Mouse (Mus musculus) heart, postnatal 0 days (tissue): ENCODE measurements around the gene Mad2l1. TPM values are rescaled to one million over a fixed set of nuclear protein-coding genes. Genes with fewer than 3 reads are reported as not detected.

Experiments used
- ATAC-seq: fragments of 200-750 bp; cut with Nextera tagmentation; 2 replicates; pipeline ENCODE4 v1.8.0; 2017; ENCODE audit warnings: low read depth, moderate number of reproducible peaks, moderate library complexity; ENCODE audit not compliant: insufficient read depth
- DNase-seq: peaks from one replicate; pipeline ENCODE4 v3.0.0-alpha.2; 2016; ENCODE audit warnings: low spot score
- H3K27ac ChIP-seq: fragments of 300-500 bp; sonication (generic); 2 replicates; pipeline ENCODE4 v1.5.1; 2014; ENCODE audit warnings: low read depth, mild to moderate bottlenecking
- H3K27me3 ChIP-seq: fragments of 300-500 bp; sonication (generic); 2 replicates; pipeline ENCODE4 v1.6.1; 2014; ENCODE audit warnings: low read length, mixed read lengths; ENCODE audit not compliant: control insufficient read depth, insufficient read depth
- H3K36me3 ChIP-seq: fragments of 300-500 bp; sonication (generic); replicated peaks from 2 replicates; pipeline ENCODE4 v1.6.1; 2014; ENCODE audit warnings: low read length, mixed read lengths; ENCODE audit not compliant: control insufficient read depth, insufficient read depth
- H3K4me1 ChIP-seq: fragments of 300-500 bp; sonication (generic); 2 replicates; pipeline ENCODE4 v1.6.1; 2014; ENCODE audit warnings: antibody characterized with exemption; ENCODE audit not compliant: control insufficient read depth, insufficient read depth
- H3K4me2 ChIP-seq: fragments of 300-500 bp; sonication (generic); 2 replicates; pipeline ENCODE4 v1.6.1; 2014; ENCODE audit warnings: low read depth, mild to moderate bottlenecking, low read length, moderate library complexity
- H3K4me3 ChIP-seq: fragments of 300-500 bp; sonication (generic); 2 replicates; pipeline ENCODE4 v1.5.1; 2014; ENCODE audit warnings: low read depth, low read length
- H3K9ac ChIP-seq: fragments of 300-500 bp; sonication (generic); replicated peaks from 2 replicates; pipeline ENCODE4 v1.6.1; 2014; ENCODE audit warnings: low read depth, low read length, mixed read lengths
- H3K9me3 ChIP-seq: fragments of 300-500 bp; sonication (generic); replicated peaks from 2 replicates; pipeline ENCODE4 v1.6.1; 2016; ENCODE audit warnings: low read length; ENCODE audit not compliant: control insufficient read depth
- CTCF ChIP-seq: IDR thresholded peaks from 2 replicates; pipeline ENCODE4 v1.5.1; 2016; ENCODE audit warnings: antibody characterized with exemption, control low read depth, low read depth
- EP300 ChIP-seq: IDR thresholded peaks from 2 replicates; pipeline ENCODE4 v1.6.1; 2016; ENCODE audit warnings: antibody characterized with exemption, low read depth
- WGBS: fragments of 180-500 bp; shearing (Covaris S2); extraction: QIAGEN DNeasy Blood & Tissue Kit; methylation state at CpG from one replicate; pipeline ENCODE4 v1.1.7; 2014; 5-methylcytosine and 5-hydroxymethylcytosine counted together
- polyA plus RNA-seq: library from polyadenylated mRNA; unstranded; fragments of >200 nt; fragmentation: Nextera tagmentation; extraction: Ambion mirVana; gene quantifications from 2 replicates; pipeline ENCODE4 v1.2.1, GENCODE M21; 2015
- total RNA-seq: library from RNA; depleted of rRNA; stranded (reverse); fragments of >200 nt; gene quantifications from 2 replicates; pipeline ENCODE4 v1.2.3, GENCODE M21; 2014; ENCODE audit warnings: low replicate concordance; rRNA removed

Mad2l1 gene
- total and polyA plus RNA-seq, 2 experiments from 2014 or later = 22.4 to 32.7 TPM

DNA sequence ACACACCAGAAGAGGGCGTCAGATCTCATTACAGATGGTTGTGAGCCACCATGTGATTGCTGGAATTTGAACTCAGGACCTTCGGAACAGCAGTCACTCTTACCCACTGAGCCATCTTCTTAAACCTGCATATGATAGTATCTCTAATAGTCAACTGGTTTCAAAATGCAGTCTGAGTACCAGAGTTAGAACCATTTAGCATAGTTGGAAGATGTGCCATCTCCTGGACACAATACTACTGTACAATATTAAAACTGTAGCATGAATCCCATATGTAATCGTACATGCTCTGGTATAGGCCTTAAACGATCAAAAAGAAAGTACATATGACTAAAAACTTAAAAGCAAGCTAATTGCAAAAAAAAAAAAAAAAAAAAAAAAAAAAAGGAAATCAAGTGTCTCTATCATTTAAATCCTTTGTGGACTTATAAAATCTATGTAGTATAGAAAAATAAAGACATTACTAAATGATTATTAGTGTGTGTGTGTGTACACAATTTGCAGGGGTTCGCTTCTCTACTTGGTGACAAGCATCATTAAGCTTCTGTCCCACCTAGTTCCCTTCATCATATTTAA, 736 bp upstream of the Mad2l1 start:
- H3K9me3 ChIP-seq = no peaks in the 10 kb centered on the region
- H3K9ac ChIP-seq = no peak overlapping the region
- H3K4me1 ChIP-seq = peaks cover 13% of the 10 kb centered on the region
- no peak for DNase-seq
- ATAC-seq = no peak
- H3K4me2 ChIP-seq = peak overlapping the region; percentile 64
- no peak for TF ChIP-seq EP300
- TF ChIP-seq CTCF = no peak
- 71% methylated on average over 5 of the region's 5 CpGs for WGBS
- peak overlapping the region; percentile 86 for H3K27ac ChIP-seq
- H3K4me3 ChIP-seq = peak overlapping the region; percentile 65
- no peaks in the 10 kb centered on the region for H3K27me3 ChIP-seq
- H3K36me3 ChIP-seq = peaks cover 6% of the 10 kb centered on the region; the same call in 1 of the 2 replicates

- H3K27ac ChIP-seq = no peak overlapping the region
- peak overlapping the region; percentile 55 for H3K9ac ChIP-seq
- TF ChIP-seq EP300 (no peak), CTCF (no peak)
- no peak for ATAC-seq
- no peaks in the 10 kb centered on the region for H3K9me3 ChIP-seq
- WGBS = 12% methylated on average over 7 of the region's 7 CpGs
- H3K36me3 ChIP-seq = peaks cover 15% of the 10 kb centered on the region
- no peaks in the 10 kb centered on the region for H3K27me3 ChIP-seq
- peaks cover 13% of the 10 kb centered on the region for H3K4me1 ChIP-seq
- peak overlapping the region; percentile 65 for H3K4me3 ChIP-seq
- DNase-seq = no peak
- H3K4me2 ChIP-seq = peak overlapping the region; percentile 87
These were observed 776 bp downstream of the Mad2l1 start for GRCm38 (mm10) chr6:66535966-66536365.

DNA sequence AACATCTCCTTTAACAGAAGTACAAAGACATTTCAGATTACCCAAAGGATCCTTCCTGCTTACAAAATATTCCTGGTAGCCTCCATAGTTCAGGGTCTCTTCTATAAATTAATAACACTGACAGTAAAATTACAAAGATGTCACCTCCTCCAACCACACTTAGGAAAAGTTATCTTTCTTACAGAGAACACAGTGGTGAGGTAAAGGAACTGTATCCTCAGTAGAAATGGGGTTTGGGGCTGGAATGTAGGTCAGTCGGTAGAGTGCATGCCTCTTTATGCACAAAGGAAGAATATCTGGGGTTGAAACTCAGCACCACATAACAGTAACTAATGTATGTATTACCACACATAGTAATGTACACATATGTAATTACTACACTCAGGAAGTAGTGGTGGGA, 24.8 kb downstream of the Mad2l1 start, which contains the start of gene Vmn1r32:
Gene Vmn1r32 (minus strand): TSS at position 101 of the 400 bp plus-strand sequence.
- Histone ChIP-seq H3K9me3 (no peaks in the 10 kb centered on the region), H3K27me3 (no peaks in the 10 kb centered on the region), H3K27ac (no peak within 1 kb of the TSS), H3K36me3 (no peaks in the 10 kb centered on the region), H3K4me2 (no peak within 1 kb of the TSS), H3K4me1 (no peaks in the 10 kb centered on the region), H3K9ac (no peak within 1 kb of the TSS), H3K4me3 (no peak within 1 kb of the TSS)
- no peak for ATAC-seq
- DNase-seq = no peak
- 69% methylated on average over 1 of the region's 1 CpGs for WGBS
- TF ChIP-seq CTCF = no peak
- TF ChIP-seq EP300 = no peak

GRCm38 (mm10) chr6:66595804-66596203, 60.6 kb downstream of the Mad2l1 start:
- TF ChIP-seq EP300 (no peak), CTCF (no peak)

More at GRCm38 (mm10) chr6:66595804-66596203, 60.6 kb downstream of the Mad2l1 start:
- Histone ChIP-seq H3K9ac (no peak overlapping the region), H3K27ac (no peak overlapping the region), H3K4me2 (no peak overlapping the region), H3K27me3 (no peaks in the 10 kb centered on the region), H3K36me3 (no peaks in the 10 kb centered on the region), H3K4me1 (no peaks in the 10 kb centered on the region), H3K9me3 (no peaks in the 10 kb centered on the region), H3K4me3 (no peak overlapping the region)
- ATAC-seq (no peak), DNase-seq (no peak)

Other genes starting within 250 kb of the Mad2l1 start
- gene Vmn1r32, start 24.7 kb downstream of the Mad2l1 start, total RNA-seq = not detected in 2 replicates
- gene Vmn1r32, start 24.7 kb downstream of the Mad2l1 start, polyA plus RNA-seq = not detected in 2 replicates
- not detected in 2 replicates for gene Vmn1r33, start 82.9 kb downstream of the Mad2l1 start, total RNA-seq
- not detected in 2 replicates for gene Vmn1r33, start 82.9 kb downstream of the Mad2l1 start, polyA plus RNA-seq
- not detected in 2 replicates for gene Vmn1r34, start 108.5 kb downstream of the Mad2l1 start, total RNA-seq
- gene Vmn1r34, start 108.5 kb downstream of the Mad2l1 start, polyA plus RNA-seq = not detected in 2 replicates
- gene Vmn1r35, start 150.5 kb downstream of the Mad2l1 start, total RNA-seq = not detected in 2 replicates
- gene Vmn1r35, start 150.5 kb downstream of the Mad2l1 start, polyA plus RNA-seq = not detected in 2 replicates
- not detected in 2 replicates for gene Vmn1r36, start 183.8 kb downstream of the Mad2l1 start, total RNA-seq
- gene Vmn1r36, start 183.8 kb downstream of the Mad2l1 start, polyA plus RNA-seq = not detected in 2 replicates
- not detected in 2 replicates for gene Vmn1r37, start 194.0 kb downstream of the Mad2l1 start, total RNA-seq
- not detected in 2 replicates for gene Vmn1r37, start 194.0 kb downstream of the Mad2l1 start, polyA plus RNA-seq
- not detected in 2 replicates for gene Vmn1r38, start 247.2 kb downstream of the Mad2l1 start, total RNA-seq
- not detected in 2 replicates for gene Vmn1r38, start 247.2 kb downstream of the Mad2l1 start, polyA plus RNA-seq